ENCODE assay signal across 17 mouse cellular contexts in genomic region chr11:110874626-110875025, GRCm38 (mm10).
A peak's percentile ranks its signal among the peaks of the same experiment; 100 is the strongest.
DNase-seq lines count a peak whose midpoint lies in the region; ATAC-seq and TF ChIP-seq lines count a peak whose summit lies in the region.
"Had no signal": no experiment of that assay in that cellular context is flagged by ENCODE, and none has a peak within 500 bp of the region (broad histone marks: within the 10 kb centered on the region; RNA-seq: fewer than 3 reads in every experiment).

No protein-coding gene starts in this region.

- peak; percentile 49; the same call in 1 of the 2 replicates for ATAC-seq in forebrain, embryonic 11.5 days (replicated peaks; ENCODE audit: low FRiP score)
- ATAC-seq in forebrain, postnatal 0 days, result no peak
- ATAC-seq in lung, postnatal 0 days, result peak; percentile 44; the same call in 1 of the 2 replicates
- ATAC-seq: hindbrain, embryonic 16.5 days had no signal

- DNase-seq in forebrain, embryonic 11.5 days (ENCODE audit: low spot score), result peak; percentile 50
- no peak for DNase-seq in forebrain, postnatal 0 days
- DNase-seq in lung, postnatal 0 days (ENCODE audit: low spot score), result peak; percentile 5
- no peak for DNase-seq in lung, postnatal 4 days
- DNase-seq in liver, result peak; percentile 10
- peak; percentile 50 for DNase-seq in retina, embryonic 14.5 days (ENCODE audit: low spot score)
- DNase-seq in spleen, adult 12 weeks (ENCODE audit: low spot score), result no peak
- no peak for DNase-seq in MN1 (ENCODE audit: low spot score)
- DNase-seq: adrenal gland, adult 8-10 months; cerebellum, postnatal 25 days; heart, adult 11 months; lung, adult 18-20 months; right cerebral cortex, postnatal 4 days; thymus, postnatal 25 days had no signal

- H3K4me2 ChIP-seq in forebrain, embryonic 11.5 days (ENCODE audit: low read depth, low read length, severe bottlenecking), result no peak overlapping the region
- H3K4me2 ChIP-seq in forebrain, postnatal 0 days (ENCODE audit: low read depth), result no peak overlapping the region
- no peak overlapping the region for H3K4me2 ChIP-seq in lung, postnatal 0 days (replicated peaks; ENCODE audit: low read depth, low read length)
- H3K4me2 ChIP-seq: embryonic facial prominence, embryonic 15.5 days had no signal

- H3K36me3 ChIP-seq in forebrain, embryonic 11.5 days (ENCODE audit: control insufficient read depth, insufficient read depth, low read length), result no peaks in the 10 kb centered on the region
- no peaks in the 10 kb centered on the region for H3K36me3 ChIP-seq in forebrain, postnatal 0 days (ENCODE audit: insufficient read depth)
- no peaks in the 10 kb centered on the region for H3K36me3 ChIP-seq in lung, postnatal 0 days (ENCODE audit: insufficient read depth, low read length)
- H3K36me3 ChIP-seq: embryonic facial prominence, embryonic 15.5 days had no signal

- H3K27me3 ChIP-seq in forebrain, embryonic 11.5 days (ENCODE audit: control insufficient read depth, insufficient read depth, low read length), result no peaks in the 10 kb centered on the region
- no peaks in the 10 kb centered on the region for H3K27me3 ChIP-seq in forebrain, postnatal 0 days (ENCODE audit: insufficient read depth, low read length)
- H3K27me3 ChIP-seq in lung, postnatal 0 days (replicated peaks; ENCODE audit: insufficient read depth, low read length), result no peaks in the 10 kb centered on the region
- H3K27me3 ChIP-seq: embryonic facial prominence, embryonic 15.5 days; megakaryocyte, embryonic 14.5 days had no signal

- H3K4me3 ChIP-seq in forebrain, embryonic 11.5 days (ENCODE audit: low read depth, low read length), result no peak overlapping the region
- no peak overlapping the region for H3K4me3 ChIP-seq in forebrain, postnatal 0 days (ENCODE audit: low read depth, low read length)
- H3K4me3 ChIP-seq in lung, postnatal 0 days (ENCODE audit: low read depth, low read length), result no peak overlapping the region
- H3K4me3 ChIP-seq: embryonic facial prominence, embryonic 15.5 days; megakaryocyte, embryonic 14.5 days had no signal

- peak; percentile 49; the same call in 1 of the 2 replicates for TF ChIP-seq EP300 in lung, postnatal 0 days (IDR thresholded peaks at IDR 0.05)

- 55% methylated on average over 7 of the region's 7 CpGs for whole genome bisulfite sequencing in forebrain, embryonic 11.5 days
- 27% methylated on average over 7 of the region's 7 CpGs for WGBS in forebrain, postnatal 0 days
- 47% methylated on average over 7 of the region's 7 CpGs for WGBS in lung, postnatal 0 days

- H3K9ac ChIP-seq in forebrain, embryonic 11.5 days (ENCODE audit: low read length), result no peak overlapping the region
- H3K9ac ChIP-seq in forebrain, postnatal 0 days, result no peak overlapping the region
- H3K9ac ChIP-seq in lung, postnatal 0 days (replicated peaks; ENCODE audit: low read depth), result no peak overlapping the region
- H3K9ac ChIP-seq: embryonic facial prominence, embryonic 15.5 days had no signal

- TF ChIP-seq CTCF in forebrain, postnatal 0 days (IDR thresholded peaks at IDR 0.05; ENCODE audit: low read depth), result no peak
- no peak for TF ChIP-seq CTCF in lung, postnatal 0 days (IDR thresholded peaks at IDR 0.05)

- H3K4me1 ChIP-seq in forebrain, embryonic 11.5 days (replicated peaks; ENCODE audit: control insufficient read depth, insufficient read depth, low read length), result no peaks in the 10 kb centered on the region
- no peaks in the 10 kb centered on the region for H3K4me1 ChIP-seq in forebrain, postnatal 0 days (ENCODE audit: insufficient read depth)
- no peaks in the 10 kb centered on the region for H3K4me1 ChIP-seq in lung, postnatal 0 days (ENCODE audit: insufficient read depth, low read depth, low read length)
- H3K4me1 ChIP-seq: embryonic facial prominence, embryonic 15.5 days; megakaryocyte, embryonic 14.5 days had no signal

- no peak overlapping the region for H3K27ac ChIP-seq in forebrain, embryonic 11.5 days (ENCODE audit: low read depth, low read length)
- no peak overlapping the region for H3K27ac ChIP-seq in forebrain, postnatal 0 days (ENCODE audit: low read depth, low read length)
- H3K27ac ChIP-seq in lung, postnatal 0 days (ENCODE audit: low read length), result no peak overlapping the region
- H3K27ac ChIP-seq: embryonic facial prominence, embryonic 15.5 days had no signal

- no peaks in the 10 kb centered on the region for H3K9me3 ChIP-seq in forebrain, embryonic 11.5 days (ENCODE audit: control insufficient read depth, low read length)
- no peaks in the 10 kb centered on the region for H3K9me3 ChIP-seq in forebrain, postnatal 0 days (ENCODE audit: low read length)
- no peaks in the 10 kb centered on the region for H3K9me3 ChIP-seq in lung, postnatal 0 days (ENCODE audit: low read length)
- H3K9me3 ChIP-seq: embryonic facial prominence, embryonic 15.5 days; megakaryocyte, embryonic 14.5 days had no signal

Comparison
In these comparisons a context has a peak if more than half of its experiments do, and no peak if none do; other contexts are left out.
1. DNase-seq: peak in forebrain, embryonic 11.5 days (single experiment), lung, postnatal 0 days (single experiment), liver (single experiment) and retina, embryonic 14.5 days (single experiment); none in forebrain, postnatal 0 days (single experiment), lung, postnatal 4 days (0 of 2), spleen, adult 12 weeks (single experiment) and MN1 (single experiment).